Mouse (Mus musculus) layer of hippocampus, postnatal 36 days (tissue): ENCODE measurements around the gene Ltn1. TPM values are rescaled to one million over a fixed set of nuclear protein-coding genes. Genes with fewer than 3 reads are reported as not detected.
A peak's percentile ranks its signal among the peaks of the same experiment; 100 is the strongest.

ENCODE experiments used
- DNase-seq, 2 experiments: peaks; one replicate each; pipeline ENCODE4 v3.0.0; 2022
- total RNA-seq, 2 experiments: library from RNA; stranded (reverse); gene quantifications; 2 replicates each; pipeline ENCODE4 v1.2.3; 2021

Ltn1 gene
- total RNA-seq, 2 experiments from 2014 or later, result 46.9 to 50.0 TPM

DNA sequence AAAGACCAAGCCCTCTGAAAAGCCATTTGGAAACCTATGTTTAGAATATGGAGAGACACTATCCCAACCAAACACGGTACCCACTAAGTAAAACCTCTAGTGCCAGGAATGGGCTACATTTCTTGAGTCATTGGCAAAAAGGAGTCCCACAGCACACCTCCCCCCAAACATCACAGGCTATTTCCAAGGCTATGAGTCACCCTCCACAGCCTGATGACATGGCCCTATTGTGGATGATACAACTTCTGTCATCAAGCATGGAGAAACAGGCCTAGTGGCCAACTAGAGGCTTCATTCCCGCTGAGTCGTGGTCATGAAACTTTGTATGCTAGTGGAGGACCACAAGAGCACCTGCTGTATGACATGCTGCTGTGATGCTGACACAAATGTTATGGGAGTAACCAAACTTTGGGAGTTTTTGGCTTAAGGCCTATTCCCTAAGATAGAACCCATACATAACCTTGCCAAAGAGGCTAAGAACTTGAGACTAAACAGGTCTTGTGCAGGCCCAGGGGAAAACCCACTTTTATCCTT lies 44.9 kb downstream of the Ltn1 start:
- DNase-seq, result no peak

DNA sequence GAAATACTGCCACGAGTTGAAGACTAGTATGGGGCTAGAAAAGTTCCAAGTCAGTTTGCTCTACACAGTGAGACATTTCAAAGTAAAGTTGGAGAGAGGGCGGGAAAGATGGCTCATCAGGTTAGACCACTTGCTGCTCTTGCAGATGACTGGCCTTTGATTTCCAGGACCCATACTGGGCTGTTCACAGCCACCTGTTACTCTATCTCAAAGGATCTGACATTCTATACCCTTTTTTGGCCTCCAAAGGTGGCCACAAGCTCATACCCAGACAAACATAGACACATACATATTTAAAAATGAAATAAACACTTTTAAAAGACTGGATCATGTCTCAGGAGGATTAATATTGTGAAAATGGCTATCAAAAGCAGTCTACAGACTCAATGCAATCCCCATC lies 48.0 kb downstream of the Ltn1 start:
- DNase-seq, result no peak

DNA sequence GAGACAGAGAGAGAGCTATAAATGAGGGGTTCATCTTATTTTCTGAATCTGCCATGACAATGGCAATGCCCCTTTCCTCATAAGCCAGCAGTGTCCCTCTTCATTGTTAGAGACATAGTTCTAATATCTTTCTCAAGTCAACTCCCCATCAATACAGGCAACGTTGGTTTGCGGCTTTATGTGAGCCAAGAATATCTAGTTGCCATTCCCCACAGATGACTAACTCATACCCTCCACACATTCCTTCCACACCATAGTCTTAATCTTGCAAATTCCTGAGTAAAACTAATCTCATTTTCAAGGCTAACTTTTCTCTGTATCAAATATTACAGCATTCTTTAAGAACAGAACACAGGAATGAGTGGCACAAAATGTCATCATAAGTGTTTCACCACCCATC lies 49.4 kb downstream of the Ltn1 start:
- no peak for DNase-seq

DNA sequence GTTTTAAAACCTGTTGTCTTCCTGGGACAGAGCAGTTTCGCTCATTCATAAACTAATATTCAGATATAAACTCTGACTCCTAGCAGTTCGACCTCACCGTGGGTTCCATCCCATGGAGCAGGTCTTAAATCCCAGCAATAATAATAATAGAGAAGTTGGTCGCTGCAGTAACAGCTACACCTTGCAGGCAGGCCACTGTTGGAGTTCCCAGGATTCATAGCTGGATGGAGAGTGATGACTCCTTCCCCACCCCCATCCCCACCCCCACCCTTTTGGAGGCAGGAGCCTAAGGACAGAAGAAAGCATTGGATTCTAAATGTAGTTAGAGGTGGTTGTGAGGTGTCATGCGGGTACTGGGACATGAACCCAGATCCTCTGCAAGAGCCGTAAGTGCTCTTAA lies 66.0 kb downstream of the Ltn1 start:
- DNase-seq, result no peak

DNA sequence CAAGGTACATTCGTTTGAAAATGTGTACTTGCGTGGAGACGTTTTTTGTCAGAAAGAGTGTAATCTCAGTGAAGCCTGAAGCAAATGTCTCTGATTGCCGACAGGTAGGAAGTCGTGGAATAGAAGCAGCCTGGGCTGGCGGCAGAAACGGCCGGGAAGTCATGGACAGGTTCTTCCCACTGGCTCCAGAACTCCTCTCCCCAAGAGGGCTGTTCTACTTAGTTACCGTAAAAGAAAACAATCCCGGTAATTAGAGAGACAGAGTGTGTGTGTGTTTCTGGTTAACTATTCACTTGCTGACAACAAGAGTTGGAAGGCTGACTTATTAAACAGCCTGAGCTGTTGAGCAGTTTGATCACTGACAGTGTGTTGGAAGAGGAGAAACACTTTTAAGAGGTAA lies 66.4 kb downstream of the Ltn1 start:
- DNase-seq, result no peak

DNA sequence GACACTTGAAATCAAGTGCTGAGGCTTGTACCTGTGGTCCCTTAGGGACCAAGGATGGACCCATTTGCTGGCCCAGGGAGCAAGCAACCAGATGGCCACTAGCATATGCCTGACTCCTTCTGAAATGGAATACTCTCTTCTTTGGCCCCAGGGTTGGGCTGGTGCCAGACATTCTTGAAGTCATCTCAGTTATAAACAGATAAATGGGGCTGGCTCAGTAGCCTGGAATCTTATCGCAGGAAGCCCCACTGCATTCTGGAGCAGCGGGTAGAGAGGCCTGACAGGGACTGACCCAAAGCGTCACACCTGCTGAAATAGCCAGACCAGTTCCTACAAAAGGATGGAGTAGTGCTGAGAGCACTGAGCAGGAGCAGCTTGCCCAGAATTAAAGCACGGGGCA lies 68.2 kb downstream of the Ltn1 start:
- no peak for DNase-seq

DNA sequence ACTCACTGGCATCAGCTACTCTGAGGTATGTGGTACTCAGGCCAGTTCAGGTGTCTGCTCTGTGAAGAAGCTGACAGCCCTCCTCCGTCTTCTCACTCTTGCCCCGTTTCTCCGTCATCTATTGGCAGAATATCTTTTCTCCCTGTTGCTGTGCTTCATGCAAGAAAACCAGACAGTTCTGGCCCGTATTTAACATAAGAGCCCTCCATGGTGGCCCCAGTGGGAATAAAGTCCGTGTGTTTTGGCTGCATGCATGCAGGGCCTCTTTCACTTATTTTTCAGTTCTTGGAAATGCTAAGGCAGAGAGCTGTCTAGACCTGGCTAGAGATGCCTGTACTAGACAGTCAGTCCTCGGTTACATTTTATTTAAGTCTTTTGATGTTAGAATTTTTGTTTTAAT lies 72.3 kb downstream of the Ltn1 start:
- DNase-seq, result no peak

DNA sequence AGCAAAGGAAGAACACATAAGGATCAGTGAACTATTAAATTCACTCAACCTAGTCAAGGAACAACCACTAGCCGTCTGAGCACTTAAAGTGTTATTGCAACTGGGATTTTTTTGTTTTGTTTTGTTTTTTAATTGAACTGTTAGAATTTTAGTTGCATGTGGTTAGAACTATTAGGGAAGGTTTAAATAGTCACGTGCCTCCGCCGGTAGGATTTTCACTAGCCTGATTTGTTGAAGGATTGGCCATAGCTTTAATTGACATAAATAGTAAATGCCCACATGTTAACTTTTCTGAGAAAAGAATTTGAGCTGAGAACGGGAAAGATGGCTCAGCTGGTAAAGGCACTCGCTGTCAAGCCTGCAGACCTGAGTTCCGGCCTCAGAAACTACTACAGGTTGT lies 77.7 kb downstream of the Ltn1 start:
- DNase-seq, result no peak

DNA sequence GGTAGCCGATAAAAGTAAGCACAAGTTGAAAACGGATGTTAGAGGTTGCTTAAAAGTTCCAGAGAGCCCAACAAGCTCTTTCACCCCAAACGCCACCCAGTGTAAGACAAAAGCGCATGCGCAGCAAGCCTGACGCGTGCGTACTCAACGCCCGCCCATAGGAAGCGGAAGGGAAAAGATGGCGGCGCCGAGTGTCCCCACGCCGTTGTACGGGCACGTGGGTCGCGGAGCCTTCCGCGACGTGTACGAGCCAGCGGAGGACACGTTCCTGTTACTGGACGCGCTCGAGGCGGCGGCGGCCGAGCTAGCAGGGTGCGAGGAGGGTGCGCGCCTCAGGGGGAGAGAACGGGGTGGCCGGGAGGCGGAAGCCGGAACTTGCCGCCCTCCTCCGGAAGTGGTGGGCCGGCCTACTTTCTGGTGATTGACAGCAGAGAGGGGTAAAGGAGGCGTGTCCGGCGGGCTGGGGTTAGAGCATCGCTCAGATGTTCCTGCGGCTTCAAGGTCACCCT lies 78.3 kb downstream of the Ltn1 start, which contains the start of gene N6amt1:
Gene N6amt1 (plus strand): TSS at position 111 of the 509 bp plus-strand sequence.
- DNase-seq, result peak; percentile 95 to 96

DNA sequence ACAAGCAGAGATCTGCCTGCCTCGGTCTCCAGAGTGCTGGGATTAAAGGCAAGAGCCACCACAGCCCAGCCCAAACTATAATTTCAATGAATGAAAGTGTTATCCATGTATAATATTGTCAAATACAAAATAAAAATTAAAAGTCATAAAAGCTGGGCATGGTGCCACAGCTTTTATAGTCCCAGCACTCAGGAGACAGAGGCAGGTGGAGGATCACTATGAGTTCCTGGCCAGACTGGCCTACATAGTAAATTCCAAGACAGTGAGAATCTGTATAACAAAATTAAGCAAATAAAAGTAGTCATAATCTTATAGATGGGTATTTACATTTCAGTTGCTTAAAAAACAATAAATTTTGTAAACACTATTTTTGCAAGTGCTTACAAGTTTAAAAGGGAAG lies 78.8 kb downstream of the Ltn1 start:
- no peak for DNase-seq

DNA sequence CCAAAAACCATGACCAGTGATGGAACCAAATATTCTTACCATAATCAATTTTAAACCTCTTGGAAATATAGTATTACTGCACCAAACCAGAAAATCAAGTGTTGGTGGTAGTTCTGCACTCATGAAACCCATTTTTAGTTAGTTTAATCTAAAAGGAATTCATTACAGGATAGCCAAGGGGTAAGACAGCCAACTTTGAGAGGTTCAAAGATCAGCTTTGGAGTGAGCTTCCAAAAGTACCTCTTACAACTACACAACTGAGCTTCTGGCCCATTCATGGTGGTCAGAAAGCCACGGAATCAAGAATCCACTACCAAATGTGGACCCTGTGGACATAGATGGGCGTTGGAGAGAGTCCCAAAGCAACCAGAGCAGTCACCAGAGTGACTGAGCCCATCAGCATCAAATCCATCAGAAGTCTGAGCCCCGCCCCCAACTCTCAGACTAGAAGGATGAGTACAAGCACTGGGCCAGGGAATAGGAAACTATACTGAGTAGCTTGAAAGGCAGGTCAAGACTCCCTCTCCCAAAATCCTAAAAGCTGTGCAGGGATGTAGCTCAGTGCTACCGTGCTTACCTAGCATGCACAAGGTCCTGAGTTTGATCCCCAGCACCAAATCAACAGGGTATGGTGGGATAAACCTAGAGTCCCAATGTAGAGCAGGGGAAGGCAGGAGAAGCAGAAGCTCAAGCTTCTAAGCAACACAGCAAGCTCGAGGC lies 80.9 kb downstream of the Ltn1 start:
- no peak for DNase-seq

DNA sequence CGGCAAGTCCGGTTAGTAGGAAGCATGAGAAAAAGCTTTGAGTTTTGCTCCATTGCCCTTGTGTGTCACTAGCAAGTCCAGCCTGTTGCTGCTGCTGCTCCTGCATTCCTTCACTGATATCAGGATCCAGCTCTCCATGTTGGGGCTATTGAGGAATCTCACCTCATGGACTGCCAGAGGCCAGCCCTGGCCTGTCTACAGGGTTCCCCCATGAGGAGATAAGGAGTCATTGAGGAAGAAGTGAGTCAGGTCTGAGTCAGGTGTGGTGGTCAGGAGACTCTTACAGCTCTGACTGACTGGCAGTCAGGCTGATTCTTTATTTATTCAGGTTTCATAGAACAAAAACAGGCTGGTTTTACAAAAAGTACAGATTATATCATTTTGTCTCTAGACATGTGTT lies 84.3 kb downstream of the Ltn1 start:
- DNase-seq, result no peak

DNA sequence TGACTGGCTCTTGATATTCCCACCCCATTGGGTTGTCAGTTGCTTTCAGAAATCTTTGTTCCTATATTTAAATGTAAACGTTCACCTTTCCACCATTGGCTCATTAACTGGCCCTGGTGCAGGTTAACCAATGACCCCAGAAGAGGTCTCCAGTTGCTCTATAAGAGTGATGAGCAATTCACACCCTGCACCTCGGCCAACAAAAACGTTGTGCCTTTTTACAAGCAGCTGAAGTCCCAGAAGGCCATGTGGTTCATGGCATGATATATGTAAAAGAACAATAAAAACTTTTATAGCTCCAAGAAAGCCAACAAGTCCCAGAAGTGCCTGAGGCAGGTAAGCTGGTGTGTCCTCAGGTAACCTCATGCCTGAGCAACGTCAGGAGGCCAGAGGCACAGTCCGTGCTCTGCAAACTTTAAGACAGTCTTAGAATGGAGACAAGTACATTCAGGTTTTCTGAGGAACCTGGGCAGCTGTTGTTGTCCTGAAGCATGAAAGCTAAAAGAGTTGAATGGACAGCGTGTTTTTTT lies 91.3 kb downstream of the Ltn1 start:
- no peak for DNase-seq

DNA sequence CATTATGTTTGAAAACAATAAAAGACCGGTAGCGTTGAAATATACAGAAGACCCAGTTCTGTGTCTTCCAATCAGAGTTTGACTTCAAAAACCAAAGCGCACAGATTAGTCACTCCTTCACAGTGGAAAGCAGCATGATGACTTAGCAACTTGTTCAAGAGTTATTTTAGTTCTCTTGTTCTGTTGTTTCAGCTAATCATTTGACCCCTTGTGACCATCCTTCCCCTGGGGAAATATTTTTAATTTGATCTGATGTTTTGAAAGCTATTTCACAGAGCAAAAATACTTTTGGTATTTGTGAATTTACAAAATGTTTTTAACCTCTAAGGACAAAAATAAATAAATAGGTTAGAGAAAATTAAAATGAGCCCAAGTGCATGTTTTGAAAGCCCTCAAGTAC lies 97.7 kb downstream of the Ltn1 start:
- DNase-seq, result no peak

DNA sequence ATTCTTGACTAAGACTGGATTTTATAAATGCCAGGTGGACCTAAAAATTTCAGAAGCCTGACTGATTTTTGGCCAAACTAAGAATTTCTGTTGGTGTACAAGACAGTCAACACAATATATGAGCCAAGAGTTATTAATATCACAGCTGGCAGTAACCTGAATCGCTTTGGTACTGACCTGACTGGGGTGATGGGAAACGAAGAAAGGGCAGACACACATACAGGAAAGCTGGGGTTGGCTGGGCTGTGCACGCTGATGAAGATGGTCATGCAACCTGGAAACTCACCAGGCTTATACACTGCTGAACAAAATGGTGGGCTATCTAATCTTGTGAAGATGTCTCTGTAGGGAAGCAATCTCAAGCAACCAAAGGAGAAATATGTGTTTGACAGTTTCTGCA lies 102.4 kb downstream of the Ltn1 start:
- DNase-seq, result no peak

Other genes with a start within 250 kb of the Ltn1 start
- 10 to 100 TPM; 18.9 to 20.0 TPM for gene N6amt1, start 78.4 kb downstream of the Ltn1 start, total RNA-seq
- gene Rwdd2b, start 8.0 kb upstream of the Ltn1 start, total RNA-seq, result 10 to 100 TPM in 1 of 2 experiments, 1 to 10 TPM in 1; 9.1 to 10.3 TPM
- gene Usp16, start 22.1 kb upstream of the Ltn1 start, total RNA-seq, result 10 to 100 TPM; 42.0 to 47.6 TPM
- gene Cct8, start 63.3 kb upstream of the Ltn1 start, total RNA-seq, result 100 to 1,000 TPM; 171 to 186 TPM
- gene Map3k7cl, start 120.7 kb upstream of the Ltn1 start, total RNA-seq, result under 1 TPM; 0.27 to 0.83 TPM